Mouse (Mus musculus) lung, adult 18-20 months (tissue): ENCODE data around the gene Tmem259.

Experiments
- DNase-seq, 2 experiments: peaks; one replicate each; pipeline ENCODE4 v3.0.0; 2022; ENCODE audit warnings: mixed read lengths in 2 of 2

Gene Tmem259

DNA sequence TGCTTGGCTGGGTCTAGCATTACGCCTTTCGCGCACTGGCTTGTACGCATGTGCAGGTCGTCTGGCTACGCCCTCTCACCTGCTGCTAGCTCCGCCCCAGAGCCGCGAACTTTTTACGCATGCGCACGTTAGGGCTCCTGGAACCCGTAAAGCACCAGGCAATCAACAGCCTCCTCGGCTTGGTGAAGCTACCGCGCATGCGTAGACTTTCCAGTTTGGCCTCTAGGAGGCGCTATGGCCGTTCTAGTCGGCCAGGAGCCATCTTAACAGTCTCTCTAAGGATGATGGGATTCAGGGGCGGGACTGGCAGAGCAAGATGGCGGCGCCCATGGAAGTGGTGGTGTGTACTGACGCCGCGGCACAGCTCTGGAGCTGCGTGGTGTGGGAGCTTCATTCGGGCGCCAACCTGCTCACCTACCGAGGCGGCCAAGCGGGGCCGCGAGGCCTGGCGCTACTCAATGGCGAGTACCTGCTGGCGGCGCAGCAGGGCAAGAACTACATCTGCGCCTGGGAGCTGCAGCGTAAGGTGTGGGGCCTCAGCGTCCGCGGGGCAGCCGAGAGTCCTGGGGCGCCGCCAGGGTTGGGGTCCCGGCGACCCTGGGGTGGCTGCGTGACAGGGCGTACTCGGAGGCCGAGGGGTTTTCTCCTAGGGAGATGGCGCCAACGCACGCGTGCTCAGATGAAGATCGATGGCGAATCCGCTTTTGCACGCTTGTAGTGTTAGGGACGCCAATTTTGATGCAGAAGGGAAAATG is 24.1 kb downstream of the Tmem259 start, which contains the start of gene Wdr18:
Wdr18 (plus strand) TSS at position 306 of the 755 bp plus-strand sequence.
- peak; percentile 100 for DNase-seq

DNA sequence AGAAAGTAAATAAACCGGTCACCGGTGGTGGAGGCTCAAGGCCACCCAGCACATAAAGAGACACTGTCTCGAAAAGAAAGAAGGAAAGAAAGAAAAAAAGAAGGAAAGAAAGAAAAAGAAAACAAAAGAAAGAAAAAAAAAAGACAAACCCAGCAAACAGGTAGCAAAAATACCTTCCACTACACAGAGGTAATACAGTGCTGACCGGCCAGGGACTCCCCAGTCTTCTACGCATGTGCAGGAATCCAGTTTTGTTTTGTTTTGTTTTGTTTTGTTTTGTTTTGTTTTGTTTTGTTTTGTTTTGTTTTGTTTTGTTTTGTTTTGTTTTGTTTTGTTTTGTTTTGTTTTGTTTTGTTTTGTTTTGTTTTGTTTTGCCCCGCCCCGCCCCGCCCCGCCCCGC is 24.7 kb downstream of the Tmem259 start:
- peak in 1 of 2 experiments; percentile 61 for DNase-seq

DNA sequence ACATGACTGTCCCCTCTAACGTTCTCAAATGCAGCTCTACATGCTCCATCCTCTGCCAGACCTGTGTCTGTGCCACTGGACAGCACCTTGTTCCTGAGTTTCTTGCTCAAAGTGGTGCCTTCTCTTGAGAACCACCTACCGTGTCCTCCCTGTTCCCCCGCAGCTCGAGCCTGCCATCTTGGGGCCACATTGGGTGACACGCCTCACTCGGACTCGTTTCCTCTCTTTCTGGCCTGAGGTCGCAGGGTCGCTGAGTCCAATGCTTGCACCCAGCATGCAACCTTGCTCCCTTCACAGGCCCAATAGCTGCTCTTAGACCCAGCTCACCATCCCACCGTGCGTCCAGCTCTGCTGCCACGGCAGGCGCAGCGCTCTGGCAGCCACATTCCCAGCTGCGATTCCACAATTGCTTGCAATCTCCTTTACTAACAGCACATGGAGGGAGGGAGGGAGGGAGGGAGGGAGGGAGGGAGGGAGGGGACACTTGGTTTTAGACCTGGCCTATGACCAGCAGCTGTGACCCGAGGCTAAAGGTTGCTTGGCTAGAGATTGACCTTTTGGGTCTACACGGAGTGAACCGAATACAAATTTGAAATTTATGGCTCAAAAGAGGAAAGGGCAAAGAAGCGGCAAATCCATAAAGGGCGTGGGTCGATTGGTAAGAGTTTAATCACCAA is 25.9 kb downstream of the Tmem259 start:
- DNase-seq: peak; percentile 86 to 89

DNA sequence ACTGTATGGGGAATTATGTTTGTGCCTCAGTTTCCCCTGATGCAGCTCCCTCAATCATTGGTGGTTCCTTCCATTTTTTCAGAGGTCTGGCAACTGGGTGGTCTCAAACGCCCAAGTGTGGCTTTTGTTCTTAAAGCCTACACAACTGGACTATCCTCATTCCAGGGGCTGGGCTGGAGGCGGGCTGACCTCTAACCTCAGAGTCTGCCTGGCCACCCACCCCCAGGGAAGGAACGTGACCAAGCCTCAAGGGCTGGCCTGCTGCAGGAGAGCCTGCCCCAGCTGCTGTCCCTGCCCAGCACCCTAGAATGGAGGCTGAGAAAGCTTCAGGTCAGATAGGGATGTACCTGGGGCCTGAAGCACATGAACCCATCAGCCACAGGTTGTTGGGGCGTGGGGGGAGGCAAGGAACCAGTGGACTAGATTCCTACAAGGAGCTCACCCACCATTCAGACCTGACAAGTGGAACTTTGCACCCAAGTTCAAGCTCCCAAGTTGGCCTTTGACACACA is 27.4 kb downstream of the Tmem259 start:
- DNase-seq: no peak

DNA sequence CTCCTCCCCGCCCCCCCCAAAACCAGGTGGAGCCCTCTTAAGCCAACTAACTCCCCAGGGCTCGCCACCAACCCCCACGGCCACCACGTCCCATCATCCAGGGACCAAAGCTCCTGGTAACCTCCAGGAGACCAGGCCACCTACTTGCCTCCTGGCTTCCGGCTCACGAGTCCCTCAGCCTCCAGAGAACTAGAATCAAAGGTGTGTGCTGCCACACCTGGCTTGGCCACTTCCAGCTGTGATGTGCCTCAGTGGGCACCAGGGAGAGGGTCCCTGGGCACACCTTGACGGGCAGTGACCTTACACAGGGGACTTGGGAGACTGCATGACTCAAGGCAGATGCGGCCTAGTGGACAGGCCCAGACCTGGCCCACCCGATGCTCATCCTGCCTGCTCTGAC is 28.4 kb downstream of the Tmem259 start:
- no peak for DNase-seq

DNA sequence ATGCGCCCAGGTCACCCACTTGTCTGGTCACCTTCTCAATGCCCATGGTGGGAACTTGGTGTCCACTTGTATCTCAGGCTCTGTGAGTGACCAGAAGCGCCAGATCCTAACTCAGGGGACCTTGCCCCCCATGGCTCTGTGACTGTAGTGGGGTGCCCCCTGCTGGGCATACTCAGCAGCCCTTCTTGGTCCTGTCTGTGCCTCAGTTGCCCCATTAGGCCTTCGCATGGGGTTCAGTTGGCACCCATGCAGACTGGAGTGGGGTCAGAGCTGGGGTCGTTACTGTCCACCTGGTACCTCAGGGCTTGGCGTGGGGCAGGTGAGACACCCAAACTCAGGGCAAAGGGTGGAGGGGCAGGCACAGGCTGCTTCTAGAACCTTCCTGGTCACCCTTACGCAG is 30.2 kb downstream of the Tmem259 start:
- peak; percentile 34 to 57 for DNase-seq

DNA sequence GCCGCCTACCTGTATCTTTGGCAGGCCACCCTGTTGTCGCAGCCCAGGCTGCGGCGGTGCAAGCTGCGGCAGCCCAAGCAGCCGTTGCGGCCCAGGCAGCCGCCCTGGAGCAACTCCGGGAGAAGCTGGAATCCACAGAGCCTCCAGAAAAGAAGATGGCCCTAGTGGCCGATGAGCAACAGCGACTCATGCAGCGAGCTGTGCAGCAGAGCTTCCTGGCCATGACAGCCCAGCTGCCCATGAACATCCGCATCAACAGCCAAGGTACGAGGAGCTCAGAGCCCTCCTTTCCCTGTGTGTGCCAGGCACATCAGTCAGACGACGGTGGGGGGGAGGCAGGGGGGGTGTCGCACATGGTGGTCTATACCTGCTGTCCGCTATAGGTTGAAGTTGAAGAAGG is 33.5 kb downstream of the Tmem259 start:
- DNase-seq: no peak

DNA sequence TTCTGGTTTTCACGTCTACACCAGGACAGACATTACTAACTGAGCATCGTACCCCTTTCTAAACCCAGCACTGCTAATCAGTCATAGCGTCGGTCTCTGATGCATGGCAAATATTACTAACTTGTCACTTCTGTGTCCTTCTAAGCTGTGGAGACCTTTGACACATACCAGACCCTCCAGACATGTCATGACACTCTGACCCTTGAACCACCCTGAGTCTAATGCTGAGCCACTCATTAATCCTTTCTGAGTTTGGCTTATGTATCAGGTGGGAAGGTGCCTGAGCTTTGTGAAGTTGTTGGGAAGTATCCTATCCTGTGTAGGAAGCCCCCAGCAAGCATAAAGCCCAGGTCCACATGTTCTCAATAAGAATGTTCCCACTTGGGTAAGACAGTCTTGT is 34.3 kb downstream of the Tmem259 start:
- no peak for DNase-seq

DNA sequence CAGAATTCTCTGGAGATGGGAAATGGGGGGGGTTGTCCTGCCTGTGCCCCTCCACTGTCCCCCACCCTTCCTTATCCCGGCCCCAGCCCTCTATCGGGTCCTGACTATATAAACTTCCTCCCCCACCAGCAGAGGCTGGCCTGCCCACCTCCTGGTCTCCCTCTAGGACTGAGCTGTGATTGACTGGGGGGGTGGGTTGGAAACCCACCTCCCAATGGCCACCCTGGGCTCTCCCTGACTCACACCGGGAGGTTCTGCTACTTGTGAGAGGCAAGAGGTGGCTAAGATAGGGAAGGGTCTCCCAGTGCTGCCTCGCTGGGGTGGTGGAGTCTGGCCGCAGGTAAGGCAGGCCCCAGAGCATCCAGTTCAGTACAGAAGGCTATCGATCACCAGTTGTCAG is 36.6 kb downstream of the Tmem259 start:
- DNase-seq: no peak

DNA sequence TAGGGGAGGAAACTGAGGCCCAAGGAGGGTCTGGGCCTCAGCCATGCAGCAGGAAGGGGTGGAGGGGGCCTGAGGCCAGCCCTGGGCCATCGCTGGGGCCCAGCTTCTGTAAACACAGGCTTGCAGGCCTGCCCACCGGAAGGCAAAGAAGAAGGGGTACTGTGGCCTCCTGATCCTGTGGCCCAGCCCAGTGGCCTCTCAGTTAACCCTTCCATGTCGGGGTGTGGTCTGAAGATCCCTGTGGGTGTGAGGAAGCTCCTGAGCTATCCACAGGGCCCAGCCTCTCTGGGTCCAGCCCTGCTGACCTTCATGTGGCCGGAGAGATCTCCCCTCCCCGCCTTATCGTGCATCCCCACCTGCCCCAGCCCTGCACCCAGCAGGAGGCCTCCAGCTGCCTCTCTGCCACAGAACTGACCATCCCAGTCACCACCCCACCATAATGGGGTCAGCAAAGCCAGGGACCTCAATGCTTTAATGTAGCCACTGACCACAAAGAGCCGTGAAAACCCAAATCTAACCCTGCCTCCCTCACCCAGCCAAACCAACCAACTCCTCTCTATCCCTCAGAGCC is 37.3 kb downstream of the Tmem259 start:
- no peak for DNase-seq

DNA sequence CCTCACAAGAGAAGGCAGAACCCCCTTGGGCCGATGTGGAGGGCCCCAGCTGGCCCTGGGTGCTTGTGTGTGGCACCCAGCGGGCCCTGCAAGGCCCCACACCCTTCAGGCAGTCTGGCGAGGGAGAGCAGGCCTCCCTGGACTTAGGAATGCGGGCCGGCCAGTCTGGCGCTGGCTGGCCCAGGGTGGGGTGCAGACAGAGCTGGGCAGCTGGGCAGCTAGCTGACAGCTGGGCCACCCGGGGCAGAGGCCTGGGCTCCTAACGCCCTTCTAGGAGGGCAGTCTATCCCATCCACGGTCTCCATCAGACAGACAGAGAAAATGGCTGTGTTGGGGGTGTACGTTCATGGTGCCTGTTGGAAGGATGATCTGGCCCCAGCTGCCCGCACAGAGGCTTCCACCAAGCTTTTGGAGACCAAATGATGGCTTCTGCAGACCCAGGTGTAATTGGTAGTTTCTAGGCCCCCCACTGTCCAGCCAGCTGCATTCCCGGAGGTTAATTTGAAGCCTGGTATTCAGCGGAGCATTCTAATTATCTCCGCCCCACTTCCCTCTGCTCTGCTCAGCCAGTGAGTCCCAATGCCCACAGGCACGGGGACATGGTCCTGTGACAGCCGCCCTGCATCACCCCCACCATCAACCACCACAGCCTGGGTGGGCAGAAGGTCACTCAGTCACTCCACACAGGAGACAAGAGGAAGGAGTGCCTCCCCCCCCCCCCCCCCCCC is 38.5 kb downstream of the Tmem259 start:
- DNase-seq: peak; percentile 56 to 71

DNA sequence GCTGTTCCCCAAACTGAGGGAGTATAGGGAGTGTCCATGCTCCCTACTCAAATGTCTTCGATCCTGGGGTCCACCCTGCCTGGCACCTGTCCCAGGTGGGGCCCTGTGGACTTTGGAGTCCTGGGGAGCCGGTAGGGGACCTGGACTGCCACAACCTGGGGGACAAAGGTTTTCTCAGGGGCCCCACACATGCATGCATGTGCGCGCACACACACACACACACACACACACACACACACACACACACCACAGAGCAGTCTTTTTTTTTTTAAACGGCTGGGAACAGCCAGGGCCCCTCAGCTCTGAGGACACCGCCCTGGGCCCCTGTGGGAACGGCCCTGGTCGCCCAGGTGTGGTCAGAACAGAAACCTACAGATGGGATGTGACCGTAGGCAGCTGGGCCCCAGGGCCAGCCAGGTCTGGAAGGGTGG is 40.6 kb downstream of the Tmem259 start:
- DNase-seq: no peak

DNA sequence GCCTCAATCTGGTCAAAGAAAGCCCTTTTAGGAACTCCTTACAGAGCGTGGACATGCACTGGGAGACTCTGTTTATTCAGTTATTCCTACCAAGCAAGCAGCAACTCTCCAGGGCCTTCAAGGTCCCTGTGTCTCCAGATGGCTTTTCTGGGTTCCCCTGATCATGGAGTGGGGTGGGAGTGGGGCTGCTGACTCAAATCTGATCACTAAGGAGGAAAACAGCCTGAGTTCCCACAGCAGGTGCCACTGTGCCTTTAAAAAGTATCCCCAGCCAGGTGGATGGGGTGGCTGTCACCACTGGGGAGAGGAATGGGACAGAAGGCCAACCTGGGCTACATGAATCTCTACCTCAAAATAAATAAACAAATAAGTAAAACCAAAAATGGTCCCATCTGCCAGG is 41.1 kb downstream of the Tmem259 start:
- DNase-seq: no peak

DNA sequence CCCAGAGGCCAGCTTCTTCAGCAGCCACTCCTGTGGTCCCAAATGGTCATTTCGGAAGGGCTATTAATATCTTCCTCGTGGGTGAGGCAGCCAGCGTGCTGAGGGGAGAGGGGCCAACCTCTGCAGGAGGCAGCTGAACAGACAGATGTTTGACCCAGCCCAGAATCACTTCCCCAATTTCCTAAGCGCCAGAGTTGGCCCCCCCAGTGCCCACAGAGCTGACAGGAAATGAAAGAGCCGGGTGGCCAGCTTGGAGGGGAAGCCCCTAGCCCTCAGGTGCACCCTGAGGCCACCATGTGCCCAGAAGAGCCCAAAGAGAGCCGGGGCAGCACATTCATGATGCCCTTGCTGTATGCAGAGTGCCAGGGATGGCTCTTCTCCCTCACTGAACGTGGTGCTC is 43.4 kb downstream of the Tmem259 start:
- peak; percentile 48 to 61 for DNase-seq

DNA sequence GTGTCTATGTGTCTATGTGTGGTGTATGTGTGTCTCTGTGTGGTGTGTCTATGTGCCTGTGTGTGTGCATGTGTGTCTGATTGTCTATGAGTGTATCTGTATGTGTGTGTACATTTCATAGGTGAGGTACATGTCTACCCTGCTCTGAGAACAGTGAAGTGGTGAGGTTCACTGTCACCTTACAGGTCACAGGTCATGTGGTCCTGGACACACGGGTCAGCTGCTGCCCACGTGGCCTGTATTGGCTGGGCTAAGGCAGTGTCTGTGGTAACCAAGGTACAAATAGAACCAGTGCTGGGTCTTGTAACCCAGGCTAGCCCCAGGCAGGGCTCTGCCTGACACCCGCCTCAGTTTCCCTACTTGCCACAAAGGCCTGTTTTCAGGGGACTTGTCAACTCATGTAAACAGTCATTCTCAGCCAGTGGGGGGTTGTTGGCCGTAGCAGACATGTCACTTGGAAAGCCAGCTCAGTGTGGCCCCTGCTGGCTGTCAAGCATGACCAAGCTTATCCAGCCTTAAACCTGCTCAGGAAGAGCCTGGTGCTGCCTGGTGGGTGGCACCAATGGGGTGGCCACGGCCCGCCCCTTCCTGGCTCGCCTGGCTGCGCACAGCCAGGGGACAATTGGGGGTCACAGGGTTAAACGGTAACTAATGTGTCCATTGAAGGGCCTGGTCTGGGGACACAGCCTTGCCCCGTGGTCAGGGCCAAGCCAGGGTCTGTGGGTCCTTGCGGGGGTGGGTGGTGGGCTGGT is 46.2 kb downstream of the Tmem259 start:
- DNase-seq: no peak

DNA sequence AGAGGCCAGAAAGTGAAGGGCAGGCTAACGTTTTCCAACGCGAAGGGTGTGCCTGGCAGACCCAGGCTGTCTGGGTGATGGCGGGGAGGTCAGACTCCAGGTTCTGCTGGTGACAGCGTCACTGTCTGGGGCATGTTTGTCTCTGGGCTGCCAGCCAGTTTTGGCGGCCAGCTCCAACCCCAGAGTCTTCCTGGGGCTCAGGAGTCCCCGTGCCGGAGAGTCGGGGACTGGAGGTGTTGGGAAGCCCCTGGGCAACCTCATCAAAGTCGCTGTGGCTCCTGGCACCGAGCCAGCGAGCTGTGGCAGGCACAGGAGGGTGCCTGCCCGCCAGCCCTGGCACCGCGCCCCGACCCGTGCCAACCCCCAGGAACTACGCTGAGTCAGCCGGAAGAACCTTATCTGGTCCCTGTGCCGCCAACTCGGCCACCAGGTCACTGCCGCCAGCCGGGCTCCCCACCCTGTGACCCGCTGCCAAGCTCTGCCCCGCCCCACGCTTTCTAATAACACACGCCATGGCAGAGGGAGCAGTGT is 47.2 kb downstream of the Tmem259 start:
- peak; percentile 91 to 95 for DNase-seq

DNA sequence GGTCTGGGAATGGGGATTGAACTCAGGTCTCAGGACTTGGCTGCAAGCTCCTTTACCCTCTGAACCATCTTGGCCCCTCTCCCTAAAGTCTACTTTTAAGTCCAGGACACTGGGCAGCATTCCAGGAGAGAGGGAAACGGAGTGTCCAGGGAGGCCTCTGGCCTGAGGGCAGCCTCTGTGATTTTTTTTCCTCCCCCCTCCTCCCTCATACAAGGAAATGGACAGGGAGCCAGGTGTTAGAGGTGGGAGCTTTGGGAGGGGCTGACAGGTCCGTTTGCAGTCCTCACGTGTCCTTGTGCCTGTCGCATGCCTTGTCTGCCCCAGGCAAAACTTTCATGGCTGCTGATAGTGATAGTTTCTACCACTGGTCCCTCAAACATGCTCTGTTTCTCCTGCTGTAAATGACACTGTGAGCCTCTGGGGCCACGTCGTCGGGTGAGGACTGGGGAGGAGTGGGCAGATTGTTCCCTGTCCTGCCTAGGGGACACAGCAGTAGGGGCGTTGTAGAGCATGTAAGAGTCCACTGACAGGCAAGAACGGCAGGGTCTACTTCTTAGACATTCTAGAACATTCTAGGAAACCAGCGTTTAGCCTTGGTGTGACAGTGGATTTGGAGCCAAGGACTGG is 47.7 kb downstream of the Tmem259 start:
- DNase-seq: no peak

DNA sequence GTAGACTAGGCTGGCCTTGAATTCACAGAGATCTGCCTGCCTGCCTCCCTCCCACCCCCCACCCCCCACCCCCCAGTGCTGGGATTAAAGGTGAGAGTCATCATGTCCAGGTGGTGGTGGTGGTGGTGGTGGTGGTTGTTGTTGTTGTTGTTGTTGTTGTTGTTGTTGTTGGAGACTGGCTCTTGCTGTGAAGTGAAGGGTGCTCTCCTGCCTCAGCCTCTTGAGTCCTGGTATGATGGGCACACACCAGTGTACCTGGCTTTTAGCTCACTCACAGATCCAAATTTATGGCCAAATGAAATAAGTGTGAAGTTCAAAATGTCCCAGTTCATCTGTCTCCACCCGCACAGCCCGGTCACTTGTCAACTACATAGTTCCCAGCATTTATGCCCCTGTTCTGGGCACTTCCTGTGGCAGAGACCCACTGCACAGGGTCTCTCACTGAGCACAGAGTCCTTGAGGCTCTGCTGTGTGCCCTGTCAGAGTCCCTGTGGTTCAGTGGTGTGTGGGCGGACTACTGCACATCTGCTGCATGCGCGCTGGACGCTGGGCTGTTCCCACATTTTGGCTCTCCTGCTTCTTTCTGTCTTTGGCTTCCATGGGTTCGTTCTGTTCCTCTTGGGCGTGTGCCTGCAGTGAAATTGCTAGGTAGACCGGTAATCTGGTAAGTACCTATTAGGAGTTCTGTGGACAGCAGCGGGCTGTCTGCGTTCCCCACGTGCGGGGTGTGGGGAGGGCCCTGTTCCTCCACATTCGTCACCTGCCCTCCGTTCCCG is 49.1 kb downstream of the Tmem259 start:
- no peak for DNase-seq

DNA sequence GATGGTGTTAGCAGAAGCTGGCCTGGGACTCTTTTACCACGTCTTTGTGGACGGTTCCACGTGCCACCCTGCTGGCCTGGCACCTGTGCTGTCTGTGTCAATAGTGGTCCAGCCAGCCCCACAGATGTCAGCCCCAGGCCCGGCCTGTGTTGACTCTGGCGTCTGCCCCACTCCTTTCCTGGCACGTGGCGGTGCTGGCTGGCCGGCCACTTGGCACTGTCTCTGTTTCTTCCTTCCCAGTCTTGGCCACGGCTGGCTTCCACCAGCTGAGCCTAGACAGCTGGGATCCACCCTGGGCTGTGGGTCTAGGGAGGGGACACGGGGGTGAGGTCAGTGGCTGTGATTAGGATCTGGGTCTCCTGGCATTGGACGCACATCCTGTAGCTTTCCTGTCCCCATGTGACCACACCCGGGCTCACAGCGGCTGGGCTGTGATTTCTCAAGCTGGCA is 49.8 kb downstream of the Tmem259 start:
- DNase-seq: peak; percentile 93 to 96

DNA sequence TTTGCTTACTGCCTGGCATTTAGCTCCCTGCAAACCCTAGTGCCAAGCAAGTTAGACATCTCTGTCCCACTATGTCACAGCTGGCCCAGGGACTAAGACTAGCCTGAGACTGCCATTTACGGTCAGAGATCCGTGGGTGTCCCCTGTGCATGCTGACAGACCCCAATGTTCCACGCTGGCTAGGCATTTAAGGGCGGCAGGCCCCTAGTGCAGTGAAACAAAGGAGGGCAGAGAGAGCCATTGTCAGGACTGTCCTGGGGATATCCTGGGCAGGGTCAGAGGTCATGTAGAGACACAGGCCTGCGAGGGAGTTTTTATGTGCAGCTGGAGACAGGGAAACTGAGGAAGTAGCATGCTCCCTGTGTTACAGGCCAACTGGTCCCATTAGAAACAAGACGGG is 50.3 kb downstream of the Tmem259 start:
- no peak for DNase-seq
